Mouse (Mus musculus) cerebellum, adult 8-10 months (tissue): ENCODE measurements around the gene Csnk2a2.

Experiments used
- DNase-seq: peaks from one replicate; pipeline ENCODE4 v3.0.0; 2022

The Csnk2a2 gene

DNA sequence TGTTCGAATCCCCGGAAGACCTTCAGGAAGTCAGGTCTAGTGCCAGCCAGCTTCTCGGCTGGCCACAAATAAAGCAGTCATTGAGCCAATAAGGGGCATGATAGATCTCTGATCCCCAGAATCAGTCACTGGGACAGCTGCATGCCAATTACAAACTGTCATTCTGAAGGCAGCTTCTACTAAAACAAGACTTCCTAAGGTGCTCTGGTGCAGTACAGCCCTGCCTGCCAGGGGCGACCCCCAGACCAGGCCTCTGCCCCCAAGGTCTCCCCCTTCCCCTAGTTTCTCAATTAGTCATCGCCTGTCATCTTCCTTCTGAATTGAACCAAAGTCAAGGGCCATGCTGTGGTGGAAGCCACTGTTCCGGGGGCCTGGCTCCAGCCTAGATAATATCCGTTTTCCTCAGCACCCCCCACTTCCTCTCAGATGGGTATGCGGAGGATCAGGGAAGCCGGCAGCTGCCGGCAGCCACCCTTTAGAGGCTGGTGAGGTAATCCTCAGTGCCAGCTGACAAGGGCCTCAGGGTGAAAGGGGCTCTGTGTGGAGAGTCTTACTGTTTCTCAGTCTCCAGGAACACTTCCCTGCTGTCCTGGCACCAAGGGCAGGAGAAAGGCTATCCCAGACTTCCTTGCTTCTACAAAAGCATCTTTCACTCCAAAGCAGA is 78.4 kb downstream of the Csnk2a2 start:
- no peak for DNase-seq

- no peak for DNase-seq
These were observed 80.3 kb downstream of the Csnk2a2 start for GRCm38 (mm10) chr8:95409518-95409917.

DNA sequence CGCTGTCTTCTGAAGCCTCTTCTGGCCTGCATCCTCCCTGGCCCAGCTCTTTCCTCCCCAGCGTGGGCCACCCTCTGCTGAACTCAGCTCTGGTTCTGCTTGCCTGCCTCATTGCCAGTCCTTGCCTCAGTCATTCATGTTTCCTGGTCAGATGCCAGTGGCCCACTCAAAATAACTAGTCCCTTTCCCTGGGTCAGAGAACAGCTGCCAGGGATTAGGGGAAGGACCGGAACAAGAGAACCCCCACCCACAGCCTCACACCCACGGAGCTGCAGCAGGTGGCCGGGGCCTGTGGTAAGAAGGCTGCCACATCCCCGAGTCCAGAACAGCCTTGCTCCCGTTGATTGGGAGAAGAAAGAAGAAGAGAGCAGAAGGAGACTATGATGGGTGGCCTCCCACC is 88.7 kb downstream of the Csnk2a2 start:
- DNase-seq = no peak

- DNase-seq = no peak
These were observed 90.7 kb downstream of the Csnk2a2 start for GRCm38 (mm10) chr8:95399131-95399530.

GRCm38 (mm10) chr8:95397201-95397600 is 92.6 kb downstream of the Csnk2a2 start:
- no peak for DNase-seq

DNA sequence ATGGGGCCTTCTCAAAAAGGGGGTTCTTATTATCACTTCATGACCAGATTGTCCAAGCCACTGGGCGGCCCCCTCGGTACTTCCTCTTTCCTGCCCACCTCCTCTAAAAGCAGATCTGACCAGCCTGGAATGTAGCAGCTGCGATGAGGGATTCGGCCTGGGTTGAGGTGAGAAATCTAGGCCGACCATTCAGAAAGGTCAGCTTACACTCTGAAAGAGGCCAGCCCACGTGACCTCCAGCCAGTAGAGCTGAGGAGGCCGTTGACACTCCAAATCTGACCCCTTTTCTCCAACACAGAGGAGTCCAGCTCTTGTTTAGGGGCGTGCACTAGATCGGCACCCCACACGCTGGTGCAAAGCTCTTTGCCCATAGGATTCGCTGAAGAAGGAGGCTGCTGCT is 93.1 kb downstream of the Csnk2a2 start:
- DNase-seq = no peak
